Mouse (Mus musculus) lung, embryonic 14.5 days (tissue): ENCODE measurements around the gene Cd3g. TPM values are rescaled to one million over a fixed set of nuclear protein-coding genes. Genes with fewer than 3 reads are reported as not detected.

ENCODE experiments used
- ATAC-seq: fragments of 200-750 bp; cut with Nextera tagmentation; 2 replicates; pipeline ENCODE4 v1.8.0; 2017; ENCODE audit warnings: mild to moderate bottlenecking, moderate TSS enrichment, moderate library complexity; ENCODE audit not compliant: insufficient read depth
- DNase-seq: peaks from one replicate; pipeline ENCODE4 v3.0.0-alpha.2; 2015
- H3K27ac ChIP-seq: fragments of 300-500 bp; sonication (generic); 2 replicates; pipeline ENCODE4 v1.5.1; 2014; ENCODE audit warnings: low read depth, mild to moderate bottlenecking, moderate library complexity
- H3K27me3 ChIP-seq: fragments of 300-500 bp; sonication (generic); 2 replicates; pipeline ENCODE4 v1.6.1; 2014; ENCODE audit warnings: low read length, control low read depth; ENCODE audit not compliant: insufficient read depth
- H3K36me3 ChIP-seq: fragments of 300-500 bp; sonication (generic); 2 replicates; pipeline ENCODE4 v1.6.1; 2014; ENCODE audit warnings: control low read depth; ENCODE audit not compliant: insufficient read depth
- H3K4me1 ChIP-seq: fragments of 300-500 bp; sonication (generic); 2 replicates; pipeline ENCODE4 v1.6.1; 2014; ENCODE audit warnings: antibody characterized with exemption, control low read depth; ENCODE audit not compliant: insufficient read depth
- H3K4me2 ChIP-seq: fragments of 300-500 bp; sonication (generic); 2 replicates; pipeline ENCODE4 v1.6.1; 2014; ENCODE audit warnings: mild to moderate bottlenecking
- H3K4me3 ChIP-seq: fragments of 300-500 bp; sonication (generic); 2 replicates; pipeline ENCODE4 v1.5.1; 2014; ENCODE audit warnings: low read depth, low read length
- H3K9ac ChIP-seq: fragments of 300-500 bp; sonication (generic); 2 replicates; pipeline ENCODE4 v1.6.1; 2014
- H3K9me3 ChIP-seq: fragments of 300-500 bp; sonication (generic); 2 replicates; pipeline ENCODE4 v1.6.1; 2016; ENCODE audit warnings: low read depth, low read length, control low read depth
- CTCF ChIP-seq: IDR thresholded peaks from 2 replicates; pipeline ENCODE4 v1.5.1; 2016; ENCODE audit warnings: antibody characterized with exemption, low read depth
- WGBS: fragments of 180-500 bp; shearing (Covaris S2); extraction: QIAGEN DNeasy Blood & Tissue Kit; methylation state at CpG from one replicate; pipeline ENCODE4 v1.1.7; 2014; 5-methylcytosine and 5-hydroxymethylcytosine counted together
- polyA plus RNA-seq: library from polyadenylated mRNA; unstranded; fragments of >200 nt; fragmentation: Nextera tagmentation; extraction: Ambion mirVana; gene quantifications from 2 replicates; pipeline ENCODE4 v1.2.1, GENCODE M21; 2014

Cd3g gene
- polyA plus RNA-seq, 1 experiment from 2014 or later, result 0.34 TPM

DNA sequence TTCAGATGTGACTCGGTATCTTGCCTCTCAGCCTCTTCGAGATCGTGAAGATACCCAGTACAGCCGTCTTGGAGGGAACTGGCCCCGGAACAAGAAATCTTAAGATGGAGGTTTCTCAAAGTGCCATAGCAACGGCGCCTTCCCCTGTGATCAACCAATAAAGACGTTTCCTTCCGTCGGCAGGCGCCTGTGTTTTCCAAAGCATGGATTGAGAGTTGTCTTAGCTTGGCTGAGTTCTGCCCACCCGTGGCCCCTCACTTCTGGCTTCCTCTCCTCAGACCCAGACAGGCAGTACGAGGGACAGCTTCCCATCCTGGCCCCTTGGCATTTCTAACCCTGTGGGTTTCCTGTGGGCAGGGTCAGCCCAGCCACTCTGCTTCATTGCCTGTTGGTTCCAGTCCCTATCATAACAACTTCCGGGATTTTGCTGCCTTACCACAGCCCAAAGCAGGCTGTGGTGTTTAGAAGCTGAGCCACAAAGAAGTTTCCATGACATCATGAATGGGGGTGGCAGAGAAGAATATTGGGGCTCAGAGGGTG, 6.1 kb upstream of the Cd3g start:
- Histone ChIP-seq H3K4me3 (no peak overlapping the region), H3K27me3 (no peaks in the 10 kb centered on the region), H3K27ac (no peak overlapping the region), H3K4me1 (no peaks in the 10 kb centered on the region), H3K36me3 (no peaks in the 10 kb centered on the region), H3K9ac (no peak overlapping the region), H3K4me2 (no peak overlapping the region), H3K9me3 (no peaks in the 10 kb centered on the region)
- ATAC-seq (no peak), DNase-seq (no peak)
- TF ChIP-seq CTCF, result no peak
- WGBS, result 59% methylated on average over 14 of the region's 14 CpGs

DNA sequence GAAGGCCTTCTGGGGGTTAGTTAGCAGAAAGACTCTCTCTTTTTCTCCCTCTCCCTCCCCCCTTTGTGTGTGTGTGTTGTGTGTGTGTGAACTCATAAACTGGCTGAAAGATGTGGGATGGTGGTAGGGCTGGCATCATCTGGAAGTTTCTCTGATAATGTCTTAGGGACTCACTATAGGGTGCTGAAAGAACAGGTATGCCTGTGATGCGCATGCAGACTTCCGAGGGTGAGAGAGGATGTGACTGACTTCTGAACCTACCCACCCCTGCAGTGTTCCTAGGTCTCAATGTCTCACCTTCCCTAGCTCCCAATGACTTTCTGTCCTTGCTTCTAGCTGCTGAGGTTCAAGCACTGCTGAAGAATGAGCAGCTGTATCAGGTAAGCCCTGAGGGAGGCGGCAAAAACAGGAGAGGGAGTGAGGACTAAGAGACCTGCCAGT, 5.5 kb upstream of the Cd3g start:
- TF ChIP-seq CTCF, result no peak
- WGBS, result 63% methylated on average over 3 of the region's 3 CpGs
- Histone ChIP-seq H3K9me3 (no peaks in the 10 kb centered on the region), H3K9ac (no peak overlapping the region), H3K36me3 (no peaks in the 10 kb centered on the region), H3K27me3 (no peaks in the 10 kb centered on the region), H3K4me2 (no peak overlapping the region), H3K4me1 (no peaks in the 10 kb centered on the region), H3K27ac (no peak overlapping the region), H3K4me3 (no peak overlapping the region)
- DNase-seq (no peak), ATAC-seq (no peak)

DNA sequence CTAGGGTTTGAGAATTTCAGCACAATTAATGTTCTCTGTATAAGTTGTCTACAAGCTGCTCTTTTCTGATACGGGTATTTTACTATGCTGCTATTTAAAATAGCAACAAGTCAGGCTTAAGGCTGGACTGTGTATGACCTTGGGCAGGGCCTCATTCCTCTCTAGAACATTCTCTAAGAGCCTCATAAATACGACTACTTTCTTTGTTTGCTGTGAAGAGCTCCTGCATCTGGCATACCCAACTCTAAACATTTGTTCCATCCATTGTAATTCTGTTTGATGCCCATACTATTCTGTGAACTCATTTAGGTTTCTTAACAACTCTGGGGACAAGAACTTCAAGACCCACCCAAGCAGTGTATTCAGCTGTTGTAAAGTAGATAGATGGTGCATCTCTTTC, 2.8 kb upstream of the Cd3g start:
- Histone ChIP-seq H3K27me3 (no peaks in the 10 kb centered on the region), H3K9ac (no peak overlapping the region), H3K4me3 (no peak overlapping the region), H3K36me3 (no peaks in the 10 kb centered on the region), H3K4me2 (no peak overlapping the region), H3K4me1 (no peaks in the 10 kb centered on the region), H3K27ac (no peak overlapping the region), H3K9me3 (no peaks in the 10 kb centered on the region)
- TF ChIP-seq CTCF, result no peak
- 71% methylated on average over 2 of the region's 2 CpGs for WGBS
- DNase-seq (no peak), ATAC-seq (no peak)

DNA sequence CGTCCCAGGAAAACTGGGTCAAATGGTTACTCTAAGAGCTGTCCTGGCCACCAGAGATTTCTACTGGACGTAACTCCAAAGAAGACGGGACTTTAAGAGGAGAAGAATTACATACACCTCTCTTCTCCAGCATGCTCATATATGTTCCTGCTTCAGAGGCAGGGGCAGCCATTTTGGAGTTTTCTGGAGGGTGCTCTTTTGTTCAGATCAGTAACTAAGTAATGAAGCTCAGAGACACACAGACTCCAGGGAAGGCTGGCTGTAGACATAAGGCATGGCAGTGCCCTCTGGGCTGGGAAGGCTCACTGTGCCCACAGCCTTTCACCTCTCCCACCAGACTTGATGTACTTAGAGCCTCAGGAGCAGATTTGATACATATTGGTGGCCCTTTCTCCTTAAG, 2.3 kb upstream of the Cd3g start:
- H3K36me3 ChIP-seq, result no peaks in the 10 kb centered on the region
- no peaks in the 10 kb centered on the region for H3K4me1 ChIP-seq
- no peak overlapping the region for H3K27ac ChIP-seq
- no peak overlapping the region for H3K4me2 ChIP-seq
- TF ChIP-seq CTCF, result no peak
- DNase-seq (no peak), ATAC-seq (no peak)
- no peak overlapping the region for H3K9ac ChIP-seq
- 85% methylated on average over 3 of the region's 3 CpGs for WGBS
- no peaks in the 10 kb centered on the region for H3K9me3 ChIP-seq
- H3K4me3 ChIP-seq, result no peak overlapping the region
- no peaks in the 10 kb centered on the region for H3K27me3 ChIP-seq

DNA sequence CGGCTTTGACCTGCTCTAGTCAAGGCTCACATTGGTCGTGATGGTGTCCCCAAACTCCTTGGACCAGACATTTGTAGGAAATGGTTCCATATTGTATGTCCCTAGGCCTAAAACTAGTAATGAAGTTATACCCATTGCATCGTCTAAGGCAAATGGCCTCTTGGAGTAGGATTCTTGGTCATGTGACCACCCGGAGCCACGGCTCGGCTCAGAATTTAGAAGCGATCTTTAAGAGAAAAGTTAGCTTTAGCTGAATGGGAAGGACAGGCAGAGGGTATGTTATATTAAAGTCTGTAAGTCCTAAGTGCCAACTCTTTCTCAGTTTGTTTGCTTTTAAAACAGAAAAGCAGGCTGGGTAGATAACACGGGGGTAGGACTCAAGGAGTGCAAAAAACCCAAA, 1.9 kb upstream of the Cd3g start:
- Histone ChIP-seq H3K9me3 (no peaks in the 10 kb centered on the region), H3K4me3 (no peak overlapping the region), H3K36me3 (no peaks in the 10 kb centered on the region), H3K9ac (no peak overlapping the region), H3K27ac (no peak overlapping the region), H3K4me1 (no peaks in the 10 kb centered on the region), H3K4me2 (no peak overlapping the region), H3K27me3 (no peaks in the 10 kb centered on the region)
- WGBS, result 80% methylated on average over 8 of the region's 8 CpGs
- no peak for DNase-seq
- TF ChIP-seq CTCF, result no peak
- no peak for ATAC-seq

- no peak within 1 kb of the TSS for H3K4me2 ChIP-seq
- 63% methylated on average over 4 of the region's 4 CpGs for WGBS
- ATAC-seq (no peak), DNase-seq (no peak)
- no peak within 1 kb of the TSS for H3K4me3 ChIP-seq
- H3K9me3 ChIP-seq, result no peaks in the 10 kb centered on the region
- H3K27ac ChIP-seq, result no peak within 1 kb of the TSS
- no peak for TF ChIP-seq CTCF
- no peaks in the 10 kb centered on the region for H3K4me1 ChIP-seq
- H3K27me3 ChIP-seq, result no peaks in the 10 kb centered on the region
- no peak within 1 kb of the TSS for H3K9ac ChIP-seq
- no peaks in the 10 kb centered on the region for H3K36me3 ChIP-seq
Observed at GRCm38 (mm10) chr9:44981676-44982075, 1.4 kb upstream of the Cd3g start, which contains the start of gene Cd3d. Cd3d (plus strand) TSS chr9:44981786.

DNA sequence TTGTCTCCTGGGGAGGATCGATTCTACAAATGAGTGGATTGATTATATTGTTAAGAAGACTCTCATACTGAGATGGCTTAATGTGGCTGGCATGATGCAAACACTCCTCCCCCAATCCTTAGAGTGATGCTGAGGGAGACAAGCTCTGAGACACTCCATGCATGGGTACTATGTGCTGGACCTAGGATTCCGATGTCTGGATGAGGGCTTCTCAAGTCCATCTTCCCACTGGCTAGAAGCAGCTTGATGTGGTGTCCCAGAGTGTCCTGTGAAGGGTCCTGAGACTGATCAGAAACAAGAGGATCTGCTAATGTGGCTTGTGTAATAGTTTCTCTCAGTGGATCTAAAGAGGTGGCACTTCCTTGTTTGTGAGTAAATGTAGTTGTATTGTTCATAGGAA, 873 bp upstream of the Cd3g start:
- Histone ChIP-seq H3K9ac (no peak overlapping the region), H3K9me3 (no peaks in the 10 kb centered on the region), H3K27me3 (no peaks in the 10 kb centered on the region), H3K4me1 (no peaks in the 10 kb centered on the region), H3K27ac (no peak overlapping the region), H3K36me3 (no peaks in the 10 kb centered on the region), H3K4me3 (no peak overlapping the region), H3K4me2 (no peak overlapping the region)
- WGBS, result 78% methylated on average over 2 of the region's 2 CpGs
- ATAC-seq, result no peak
- DNase-seq, result no peak
- no peak for TF ChIP-seq CTCF

DNA sequence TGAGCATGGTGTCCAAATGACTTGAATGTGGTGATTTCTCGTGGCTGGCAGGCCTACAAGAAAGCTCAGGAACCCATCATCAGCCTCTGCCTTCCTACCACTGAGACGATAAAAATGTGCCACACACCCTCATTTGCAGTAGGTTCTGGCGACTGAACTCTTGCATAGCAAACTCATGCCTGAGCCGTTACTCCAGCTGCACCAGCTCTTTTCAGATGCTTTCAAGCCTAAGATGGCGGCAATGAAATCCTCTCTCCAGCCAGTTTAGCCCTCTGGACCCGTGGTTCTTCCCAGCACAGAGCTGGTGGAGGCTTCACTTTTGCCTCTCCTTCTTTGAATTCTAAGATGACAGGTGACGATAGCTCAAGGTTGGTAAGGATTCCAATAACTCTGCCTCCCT, 425 bp downstream of the Cd3g start:
- Histone ChIP-seq H3K9me3 (no peaks in the 10 kb centered on the region), H3K27me3 (no peaks in the 10 kb centered on the region), H3K4me3 (no peak overlapping the region), H3K4me1 (no peaks in the 10 kb centered on the region), H3K36me3 (no peaks in the 10 kb centered on the region), H3K27ac (no peak overlapping the region), H3K9ac (no peak overlapping the region), H3K4me2 (no peak overlapping the region)
- no peak for DNase-seq
- ATAC-seq, result no peak
- TF ChIP-seq CTCF, result no peak
- 73% methylated on average over 7 of the region's 7 CpGs for WGBS
